Mouse (Mus musculus) monocyte, adult 5-6 weeks (primary cell): ENCODE data around the gene Pbx1. TPM values are rescaled to one million over a fixed set of nuclear protein-coding genes. Genes with fewer than 3 reads are reported as not detected.

Experiments
- ATAC-seq: fragments of 153-309, 156-312 bp; replicated peaks from 2 replicates; pipeline ENCODE4 v1.8.0; 2017; ENCODE audit warnings: mild to moderate bottlenecking; ENCODE audit not compliant: low TSS enrichment, insufficient number of reproducible peaks, severe bottlenecking, poor library complexity, low FRiP score
- total RNA-seq: library from RNA; stranded (forward); fragments of 200-1000, 200-491, 200-594 nt; gene quantifications from 3 replicates; pipeline ENCODE4 v1.2.3, GENCODE M21; 2017

The Pbx1 gene
- total RNA-seq, 1 experiment from 2014 or later, result 5.4 TPM

DNA sequence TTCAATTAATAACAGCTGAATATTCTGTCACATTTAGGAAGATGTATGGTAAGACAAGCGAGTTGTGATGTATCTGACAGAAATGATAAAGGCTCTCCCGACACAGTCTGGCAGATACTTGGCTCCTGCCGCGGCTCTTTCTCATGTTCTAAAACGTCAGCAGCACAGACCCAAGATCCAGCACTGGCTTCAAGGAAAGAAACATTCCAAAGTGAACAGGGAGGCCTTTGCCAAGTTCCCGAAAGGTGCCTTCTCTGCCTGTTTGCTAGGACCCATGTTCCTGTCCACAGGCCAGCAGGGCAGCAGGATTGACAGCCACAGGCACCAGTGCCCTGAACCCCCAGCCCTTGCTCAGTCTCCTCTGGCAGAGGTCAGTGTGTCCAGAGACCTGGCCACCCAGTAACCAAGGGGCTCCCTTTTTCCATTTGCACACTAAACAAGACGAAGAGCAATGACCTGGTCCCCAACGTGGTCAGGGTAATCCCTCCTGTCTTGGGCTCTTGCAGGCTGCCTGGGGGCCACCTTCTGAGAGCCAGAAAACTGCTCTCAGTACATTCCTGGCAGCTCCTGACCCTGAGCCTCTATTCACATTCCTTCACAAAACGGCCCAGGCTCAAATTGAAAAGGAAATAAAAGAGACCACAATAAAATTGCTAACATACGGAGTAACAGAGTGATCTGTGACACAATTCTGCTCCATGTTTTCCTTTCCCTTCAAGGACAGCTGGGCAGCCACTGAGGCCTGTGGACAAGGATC, 184.9 kb downstream of the Pbx1 start:
- no peak for ATAC-seq

DNA sequence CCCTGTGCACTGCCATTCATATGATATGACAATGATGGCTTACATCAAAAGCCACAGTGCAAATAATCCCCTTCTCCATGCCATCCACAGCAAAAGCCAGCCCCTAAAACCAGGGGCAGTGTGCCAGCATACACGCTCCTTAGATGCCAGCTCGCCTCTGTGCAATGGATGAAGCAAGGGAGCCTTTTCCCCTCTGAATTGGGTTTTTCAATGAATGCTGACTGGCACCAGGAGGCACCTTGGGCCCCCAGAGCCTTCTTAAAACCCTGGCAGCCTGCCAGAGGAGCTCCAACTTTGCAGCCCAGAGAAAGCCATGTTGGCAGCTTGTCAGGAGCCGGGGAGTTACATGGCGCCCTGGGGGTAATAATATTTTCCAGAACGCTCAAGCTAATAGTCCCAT, 186.5 kb downstream of the Pbx1 start:
- no peak for ATAC-seq

DNA sequence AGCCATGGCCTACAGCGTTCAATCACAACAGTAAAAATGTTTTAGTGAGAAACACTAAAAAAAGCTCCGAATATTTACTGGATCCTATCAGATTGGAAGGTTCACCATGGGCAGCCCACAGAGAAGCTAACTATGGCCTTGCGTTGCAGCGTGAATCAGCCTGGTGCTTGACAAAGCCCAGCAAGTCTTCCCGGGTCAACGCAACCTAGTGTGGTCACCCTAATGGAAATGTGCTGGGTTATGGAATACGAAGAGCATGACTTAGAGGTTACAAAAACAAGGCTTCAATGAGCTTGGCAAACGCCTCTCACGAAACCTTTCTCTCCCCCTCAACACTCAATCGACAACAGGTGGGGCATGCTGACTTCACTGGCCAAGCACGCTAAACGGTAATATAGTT, 188.3 kb downstream of the Pbx1 start:
- ATAC-seq, result no peak

DNA sequence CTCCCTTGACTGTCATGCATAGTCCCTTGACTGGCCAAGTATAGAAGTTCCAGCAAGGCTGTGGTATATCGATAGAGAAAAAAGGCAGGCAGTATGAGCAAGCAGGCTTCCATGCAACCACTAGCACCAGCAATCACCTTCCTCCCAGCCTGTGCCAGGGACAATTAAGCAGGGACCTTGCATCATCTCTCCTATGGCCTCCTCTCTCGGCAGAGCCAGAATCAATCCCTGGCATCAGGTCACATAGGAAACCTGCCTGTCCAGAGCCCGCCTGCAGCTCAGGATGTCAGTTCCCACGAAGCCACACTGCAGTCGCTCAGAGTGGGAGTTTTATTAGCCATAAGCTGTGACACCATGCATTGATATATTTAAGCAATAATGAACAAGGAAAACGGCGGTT, 189.0 kb downstream of the Pbx1 start:
- ATAC-seq, result no peak

DNA sequence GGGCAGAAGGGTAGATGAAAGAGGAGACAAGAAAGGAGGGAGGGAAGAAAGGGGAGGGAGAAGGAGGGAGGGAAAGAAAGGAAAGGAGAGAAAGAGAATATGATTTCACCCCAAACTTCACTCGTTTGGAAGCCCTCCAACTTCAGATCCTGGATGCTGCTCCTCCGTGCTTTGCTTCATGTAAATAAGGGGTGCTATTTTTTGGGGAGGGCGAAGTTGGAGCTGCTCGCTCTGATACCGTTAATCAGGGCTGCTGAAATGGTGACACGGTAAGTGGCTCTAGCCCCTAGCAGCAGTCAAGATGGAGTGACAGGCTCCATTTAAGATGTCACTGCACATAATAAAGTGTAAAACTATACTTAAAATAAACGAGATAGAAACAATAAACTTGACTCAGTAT, 190.8 kb downstream of the Pbx1 start:
- no peak for ATAC-seq

GRCm38 (mm10) chr1:168240846-168241245, 191.2 kb downstream of the Pbx1 start:
- no peak for ATAC-seq

DNA sequence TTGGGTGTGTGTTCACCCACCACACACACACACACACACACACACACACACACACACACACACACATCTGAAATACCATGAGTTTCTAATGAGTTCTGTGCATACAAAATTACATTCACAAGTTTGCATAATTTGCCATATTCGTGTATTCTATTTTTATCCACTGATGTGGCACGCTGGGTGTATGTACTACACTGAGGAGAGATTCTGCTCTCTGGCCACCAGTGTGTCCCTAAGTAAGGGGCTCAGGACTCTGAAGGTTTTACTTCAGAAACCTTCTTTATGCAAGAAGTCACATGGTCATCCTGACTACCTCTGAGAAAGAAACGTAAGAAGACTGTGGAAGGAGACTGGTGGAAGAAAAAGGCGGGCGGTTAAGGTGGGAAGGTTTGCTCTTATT, 191.7 kb downstream of the Pbx1 start:
- no peak for ATAC-seq

DNA sequence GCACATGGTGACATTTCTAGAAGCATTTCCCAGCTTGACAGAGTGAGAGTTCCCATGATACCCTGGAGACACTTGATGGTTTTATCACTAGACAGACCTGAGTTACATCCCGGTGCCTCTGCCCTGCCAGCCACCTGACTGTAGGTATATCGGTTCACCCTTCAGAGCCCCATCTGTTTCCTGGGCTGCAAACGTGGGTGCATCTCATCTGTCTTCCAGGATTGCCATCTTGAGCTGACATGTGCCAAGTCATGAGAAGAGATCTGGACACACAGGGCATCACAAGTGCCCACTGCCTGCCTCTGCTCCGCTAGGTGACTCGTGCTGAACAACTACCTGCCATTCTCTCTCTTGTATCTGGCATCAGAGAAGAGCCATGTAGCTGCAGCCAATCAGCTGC, 196.0 kb downstream of the Pbx1 start:
- no peak for ATAC-seq

DNA sequence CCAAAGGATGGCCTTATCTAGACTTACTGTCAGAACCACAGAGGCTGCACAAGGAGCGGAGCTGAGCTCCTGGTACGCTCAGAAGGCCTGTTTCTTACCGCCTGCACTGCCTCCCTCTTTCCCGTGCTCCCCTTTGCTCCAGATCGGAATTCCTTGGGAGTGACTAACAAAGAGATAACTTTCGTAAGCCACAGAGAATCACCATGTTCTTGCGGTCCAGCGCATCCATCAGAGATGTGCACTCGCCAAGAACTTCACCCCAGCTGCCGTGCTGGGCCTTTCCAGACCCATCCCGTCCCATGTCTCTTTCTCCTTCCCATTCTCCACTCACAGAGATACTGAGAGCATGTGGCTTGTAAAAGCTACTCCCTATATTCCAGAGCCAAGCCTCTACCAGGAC, 197.7 kb downstream of the Pbx1 start:
- ATAC-seq, result no peak

DNA sequence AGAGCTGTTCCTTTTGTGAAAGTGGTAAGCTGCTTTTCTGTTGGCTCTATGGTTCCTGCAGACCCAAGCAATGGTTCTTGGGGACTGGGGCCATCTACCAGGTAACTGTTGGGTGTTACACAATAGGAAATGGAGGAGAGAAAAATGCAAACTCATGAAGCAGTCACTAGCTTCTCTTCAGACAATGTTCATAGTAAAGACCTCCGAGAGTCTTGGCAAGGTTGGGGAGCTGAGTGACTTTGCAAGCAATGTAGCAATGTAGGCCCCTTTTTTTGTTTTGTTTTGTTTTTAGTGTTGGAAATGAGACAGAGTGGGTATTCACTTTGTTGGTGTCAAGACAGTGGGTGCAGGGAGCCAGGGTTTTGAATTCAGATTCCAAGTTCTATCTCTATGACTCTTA, 198.9 kb downstream of the Pbx1 start:
- ATAC-seq, result no peak

DNA sequence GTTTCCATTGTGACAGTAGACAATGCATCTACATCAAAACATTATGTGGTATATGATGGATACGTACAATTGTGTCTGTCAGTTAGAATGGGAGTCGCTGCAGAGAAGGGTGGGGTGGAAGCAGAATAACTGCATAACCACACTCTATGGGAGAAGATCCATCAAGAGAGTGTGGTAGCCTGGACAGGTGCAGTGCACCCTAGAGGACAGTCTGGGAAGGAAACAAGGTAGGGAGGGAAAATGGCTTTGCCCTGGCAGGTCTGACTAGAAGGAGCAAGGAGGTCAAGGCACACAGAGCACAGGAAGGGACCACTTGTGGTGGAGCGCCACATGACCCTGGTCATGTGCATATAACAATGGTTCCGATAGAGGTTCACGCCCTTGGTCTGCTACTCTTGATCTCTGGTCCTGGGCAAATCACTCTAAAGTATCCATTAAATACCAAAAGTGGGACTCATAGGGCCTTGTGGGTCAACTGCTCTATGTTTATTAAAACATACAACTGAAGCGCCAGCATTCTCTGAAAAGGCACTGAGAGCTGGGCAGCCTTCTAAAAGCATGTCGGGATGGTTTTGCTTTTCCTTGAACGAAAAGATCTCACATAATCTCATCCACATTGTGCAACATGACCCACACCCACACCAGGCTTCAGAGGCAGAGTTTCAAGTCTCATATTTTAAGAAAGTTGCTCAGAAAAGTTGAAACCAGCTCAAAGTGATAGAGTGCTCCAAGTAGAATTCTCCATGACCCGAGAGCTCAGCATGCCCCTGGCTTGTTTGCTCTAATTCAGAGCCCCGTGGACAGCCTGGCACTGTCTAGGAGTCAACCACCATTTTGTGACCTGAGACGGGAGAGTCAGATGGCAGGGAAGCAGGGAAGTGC, 200.3 kb downstream of the Pbx1 start:
- ATAC-seq, result no peak

DNA sequence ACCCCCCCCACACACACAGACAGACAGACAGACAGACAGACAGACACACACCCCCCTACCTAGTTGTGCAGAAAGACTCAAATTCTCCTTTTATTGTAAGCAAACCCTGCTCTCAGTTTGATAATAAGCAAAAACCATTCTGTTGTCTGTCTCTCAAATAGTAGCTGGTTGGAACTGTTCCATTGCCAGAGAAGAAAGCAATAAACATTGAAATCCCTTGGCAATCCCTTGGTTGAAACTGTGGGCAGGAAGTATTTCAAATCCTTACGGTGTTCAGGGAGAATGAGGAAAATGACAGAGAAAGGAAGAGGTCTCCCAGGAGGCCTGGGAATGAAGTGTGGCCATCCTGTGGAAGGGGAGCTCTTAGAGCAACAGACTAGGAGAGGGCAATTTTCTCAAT, 201.2 kb downstream of the Pbx1 start:
- no peak for ATAC-seq

- ATAC-seq, result no peak
These were observed 201.9 kb downstream of the Pbx1 start for GRCm38 (mm10) chr1:168230134-168230533.

- no peak for ATAC-seq
These were observed 203.1 kb downstream of the Pbx1 start for GRCm38 (mm10) chr1:168228756-168229526.

DNA sequence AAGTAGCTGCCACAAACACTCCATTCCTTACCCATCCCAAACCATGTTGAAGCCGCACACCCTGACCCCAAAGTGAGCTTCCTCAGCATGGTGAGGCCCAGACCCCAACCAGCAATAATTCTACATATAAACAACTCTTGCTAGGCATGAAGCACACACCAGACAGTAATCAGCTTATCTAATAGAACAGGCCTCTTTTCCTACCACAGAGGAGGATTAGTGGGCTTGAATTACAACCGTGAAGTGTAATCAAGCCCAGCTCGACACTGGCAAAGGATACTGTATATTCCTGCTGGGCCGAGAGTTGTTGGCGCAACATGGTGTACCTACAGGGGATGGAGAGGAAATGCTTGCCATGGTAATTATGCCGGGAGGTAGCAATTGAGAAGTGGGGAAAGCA, 205.9 kb downstream of the Pbx1 start:
- ATAC-seq, result no peak

DNA sequence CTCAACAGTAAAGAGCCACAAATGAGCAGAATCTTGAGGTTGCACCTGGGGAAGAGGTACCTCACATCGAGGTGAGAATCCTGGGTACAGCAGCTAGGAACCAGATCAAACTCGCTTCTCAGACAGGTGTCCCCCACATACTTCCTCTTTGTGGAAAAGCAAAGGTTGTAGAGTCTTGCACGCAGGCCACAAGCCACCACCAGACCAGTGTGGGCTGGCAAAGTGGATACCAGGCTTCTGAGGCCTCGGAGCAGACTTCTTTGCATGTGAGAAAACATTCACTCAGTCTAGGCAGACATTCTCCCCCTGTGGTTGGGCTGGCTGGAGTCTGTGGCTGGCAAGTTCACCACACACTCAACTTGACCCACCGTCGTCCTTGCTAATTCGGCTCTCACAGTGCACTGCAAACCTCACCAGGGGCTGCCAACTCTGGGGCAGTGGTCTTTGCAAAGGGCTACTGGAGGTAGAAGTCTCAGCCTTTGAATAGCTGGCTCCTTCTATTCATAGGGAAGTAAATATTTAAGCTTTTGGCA, 206.4 kb downstream of the Pbx1 start:
- no peak for ATAC-seq

- no peak for ATAC-seq
These were observed 207.9 kb downstream of the Pbx1 start for GRCm38 (mm10) chr1:168224218-168224617.

- ATAC-seq, result no peak
These were observed 209.3 kb downstream of the Pbx1 start for GRCm38 (mm10) chr1:168222794-168223193.

GRCm38 (mm10) chr1:168221071-168221521, 211.0 kb downstream of the Pbx1 start:
- ATAC-seq, result no peak
